Mouse (Mus musculus): ENCODE measurements around the gene Gm49369.

The Gm49369 gene

DNA sequence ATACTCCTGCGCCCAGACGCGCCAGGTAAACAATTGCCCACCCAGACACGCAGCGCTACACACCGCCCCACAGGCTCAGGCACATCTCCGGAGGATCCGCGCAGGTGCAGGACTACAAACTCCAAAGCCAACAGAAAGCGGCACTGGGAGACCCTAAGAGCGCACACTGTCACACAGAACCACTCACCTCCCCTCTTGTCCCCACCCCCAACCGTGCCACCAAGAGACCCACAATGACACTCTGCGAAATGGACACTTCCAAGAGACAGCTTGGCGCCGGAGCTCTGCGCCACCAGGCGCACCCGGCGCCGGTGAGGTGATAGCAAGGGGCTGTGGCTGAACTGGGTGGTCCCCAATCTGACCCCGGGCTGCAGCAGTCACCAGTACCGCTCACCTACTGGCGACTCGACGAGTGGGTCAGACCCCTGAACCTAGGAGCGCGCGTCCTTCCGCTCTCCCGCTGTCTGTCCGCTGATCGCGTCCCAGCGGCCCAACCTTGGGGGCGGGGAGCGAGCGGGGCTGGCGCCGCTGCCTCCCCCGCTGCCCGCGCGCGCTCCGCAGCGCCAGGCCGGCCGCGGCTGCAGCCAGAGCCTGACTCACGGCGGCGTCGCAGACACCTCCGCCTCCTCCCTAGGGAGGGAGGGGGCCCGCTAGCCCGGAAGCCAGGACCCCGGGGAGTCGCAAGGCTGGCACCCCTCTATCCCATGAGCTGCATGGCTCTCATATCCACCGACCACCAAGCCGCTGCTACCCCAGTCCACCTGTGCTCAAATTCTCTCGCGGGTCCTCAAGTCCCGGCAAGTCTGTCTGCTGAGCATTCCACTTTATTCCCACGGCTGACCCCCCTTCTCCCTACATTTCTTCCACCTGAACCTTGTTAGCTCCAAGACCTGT lies 10.5 kb downstream of the Gm49369 start:
- in situ Hi-C loops (cut with MboI, MseI), result no loop called here

DNA sequence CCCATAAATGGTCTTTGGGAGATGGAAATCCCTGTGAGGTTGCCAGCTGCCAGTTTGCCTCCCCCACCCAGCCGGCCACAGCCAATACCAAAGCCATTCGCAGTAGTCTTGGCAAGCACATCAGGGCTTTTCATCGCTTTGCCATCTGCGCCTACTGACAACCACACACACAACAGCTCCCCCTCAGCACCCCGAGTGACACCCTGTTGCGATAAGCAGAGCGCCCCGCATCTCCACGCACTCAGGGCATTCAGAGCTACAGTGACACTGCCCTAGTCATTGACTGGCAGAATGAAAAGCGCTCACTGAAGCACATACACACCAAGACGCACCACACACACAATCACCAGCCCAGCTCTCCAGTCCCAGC lies 11.1 kb downstream of the Gm49369 start:
- in situ Hi-C loops (cut with MboI, MseI), result no loop called here

DNA sequence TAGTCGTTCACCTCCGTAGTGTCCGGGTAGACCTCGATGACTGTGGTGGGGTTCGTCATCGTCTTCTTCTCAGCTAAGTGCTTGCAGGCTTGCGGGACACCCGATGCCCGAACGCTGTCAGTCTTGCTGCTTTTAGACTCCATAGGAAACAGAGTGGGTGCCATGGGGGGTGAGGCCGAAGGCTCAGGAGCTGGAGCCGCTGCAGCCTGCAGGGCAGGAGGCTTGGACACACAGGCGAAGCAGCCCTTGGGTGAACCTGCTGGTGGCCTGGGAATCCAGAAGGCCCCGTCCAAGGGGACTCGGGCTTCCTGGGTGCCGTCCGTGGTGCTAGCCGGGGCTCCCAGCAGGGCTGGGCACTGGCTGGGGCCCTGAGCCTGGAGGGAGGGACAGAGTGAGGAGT lies 11.5 kb downstream of the Gm49369 start:
- in situ Hi-C loops (cut with MboI, MseI), result no loop called here

DNA sequence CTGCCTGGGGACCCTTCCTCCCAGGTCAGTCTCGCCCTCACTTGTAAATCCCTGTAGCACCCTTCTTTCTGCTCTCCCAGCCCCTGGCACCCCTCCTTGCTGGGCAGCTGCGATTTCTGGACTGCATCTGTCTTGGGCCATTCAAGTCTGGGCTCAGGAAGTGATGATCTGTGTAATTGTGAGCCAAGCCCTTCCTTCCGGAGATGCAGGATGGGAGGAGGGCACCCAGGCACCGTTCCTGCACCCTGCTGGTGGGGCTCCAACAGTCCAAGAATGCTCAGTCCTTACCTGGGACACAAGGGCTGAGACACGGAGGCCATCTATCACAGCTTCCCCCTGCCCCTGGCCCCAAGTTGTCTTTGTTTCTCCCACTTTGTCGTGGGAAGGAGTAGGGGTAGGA lies 12.6 kb downstream of the Gm49369 start:
- in situ Hi-C loops (cut with MboI, MseI), result no loop called here

DNA sequence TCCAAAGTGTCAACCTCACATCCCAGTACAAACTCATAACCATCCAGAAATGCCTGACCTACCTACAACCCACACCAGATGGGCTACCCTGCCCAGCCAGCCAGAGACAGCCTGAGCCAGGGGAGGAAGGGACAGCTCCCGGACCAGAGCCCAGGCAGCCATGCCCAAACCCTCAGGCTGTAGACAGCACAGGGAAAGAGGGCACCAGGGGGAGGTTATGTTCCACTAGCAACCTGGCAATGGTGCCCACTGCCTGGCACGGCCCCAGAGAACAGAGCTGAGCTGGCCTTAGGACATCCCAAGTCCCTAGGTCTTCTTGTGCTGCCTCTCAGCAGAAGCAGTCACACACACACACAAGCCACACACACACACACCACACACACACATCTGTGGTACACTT lies 13.6 kb downstream of the Gm49369 start:
- in situ Hi-C loops (cut with MboI, MseI), result no loop called here

DNA sequence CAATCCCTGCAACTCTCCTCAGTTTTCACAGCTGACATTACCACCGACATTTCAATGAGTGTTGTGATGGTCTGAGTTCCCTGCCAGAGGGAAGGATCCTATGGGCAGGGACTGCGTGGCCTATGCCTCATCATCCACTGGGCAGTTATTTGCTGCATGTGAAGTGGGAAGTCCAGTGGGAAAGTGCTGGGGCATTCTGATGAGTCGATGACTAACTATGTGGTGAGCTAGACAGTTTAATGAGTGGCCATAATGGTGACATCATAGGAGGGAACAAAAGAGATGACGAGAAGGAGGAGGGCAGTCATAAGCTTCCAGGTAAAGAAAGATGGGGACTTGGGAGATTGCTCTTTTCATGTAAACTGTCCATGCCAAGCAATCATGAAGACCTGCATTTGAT lies 19.4 kb downstream of the Gm49369 start:
- in situ Hi-C loops (cut with MboI, MseI), result no loop called here

DNA sequence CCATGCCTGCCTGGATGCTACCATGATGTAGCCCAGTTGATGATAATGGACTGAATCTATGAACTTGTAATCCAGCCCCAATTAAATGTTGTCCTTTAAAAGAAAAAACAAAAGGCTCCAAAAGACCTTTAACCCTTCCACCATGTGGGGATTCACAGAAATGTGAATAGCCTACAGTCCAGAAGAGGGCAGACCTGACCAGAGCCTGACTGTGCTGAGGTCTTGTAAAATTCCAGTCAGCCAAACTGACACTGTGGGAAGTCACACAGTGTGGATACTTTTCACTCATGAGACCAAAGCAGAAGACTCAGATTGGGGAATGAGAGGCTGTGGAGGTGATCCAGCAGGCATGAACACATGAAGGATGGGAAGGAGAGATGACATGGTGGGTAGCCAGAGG lies 21.7 kb downstream of the Gm49369 start:
- in situ Hi-C loops (cut with MboI, MseI), result no loop called here

DNA sequence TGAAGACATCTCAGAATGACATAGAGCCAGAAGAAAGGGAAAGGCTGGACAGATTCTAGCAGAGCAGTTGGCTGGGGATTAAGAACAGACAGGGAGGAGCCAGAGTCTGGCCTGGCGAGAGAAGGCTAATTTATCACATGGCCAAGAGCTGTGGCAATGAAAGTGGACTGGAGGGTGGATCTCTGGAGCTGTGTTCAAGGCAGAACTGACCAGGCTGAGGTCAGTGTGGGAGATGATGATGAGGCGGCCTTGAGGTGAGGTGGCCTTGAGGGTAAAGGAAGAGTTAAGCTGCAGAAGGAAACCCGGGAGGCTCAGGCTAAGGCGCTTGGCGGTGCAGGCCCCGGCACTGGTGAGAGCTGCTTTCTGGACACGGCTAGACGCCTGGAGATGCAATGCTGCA lies 23.3 kb downstream of the Gm49369 start:
- in situ Hi-C loops (cut with MboI, MseI), result no loop called here

DNA sequence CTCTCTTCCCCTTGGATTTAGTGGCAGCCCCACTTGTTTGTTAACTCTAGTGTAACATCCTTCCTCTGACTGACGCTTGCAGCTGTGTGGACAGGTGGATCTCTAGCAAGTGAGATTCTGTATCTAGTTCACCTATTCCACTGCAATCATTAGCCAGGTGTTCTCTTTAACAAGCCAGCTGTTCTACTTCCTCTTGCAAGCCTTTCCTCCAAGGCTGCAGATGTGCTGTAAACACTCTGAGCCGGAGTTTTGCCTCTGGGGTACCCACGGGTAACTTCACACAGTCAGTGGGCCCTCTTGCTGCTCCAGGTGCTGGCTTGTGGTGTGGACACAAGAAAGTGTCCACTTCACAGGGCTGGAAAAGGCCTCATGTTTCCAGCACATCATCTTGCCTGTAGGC lies 24.9 kb downstream of the Gm49369 start:
- in situ Hi-C loops (cut with MboI, MseI), result no loop called here

DNA sequence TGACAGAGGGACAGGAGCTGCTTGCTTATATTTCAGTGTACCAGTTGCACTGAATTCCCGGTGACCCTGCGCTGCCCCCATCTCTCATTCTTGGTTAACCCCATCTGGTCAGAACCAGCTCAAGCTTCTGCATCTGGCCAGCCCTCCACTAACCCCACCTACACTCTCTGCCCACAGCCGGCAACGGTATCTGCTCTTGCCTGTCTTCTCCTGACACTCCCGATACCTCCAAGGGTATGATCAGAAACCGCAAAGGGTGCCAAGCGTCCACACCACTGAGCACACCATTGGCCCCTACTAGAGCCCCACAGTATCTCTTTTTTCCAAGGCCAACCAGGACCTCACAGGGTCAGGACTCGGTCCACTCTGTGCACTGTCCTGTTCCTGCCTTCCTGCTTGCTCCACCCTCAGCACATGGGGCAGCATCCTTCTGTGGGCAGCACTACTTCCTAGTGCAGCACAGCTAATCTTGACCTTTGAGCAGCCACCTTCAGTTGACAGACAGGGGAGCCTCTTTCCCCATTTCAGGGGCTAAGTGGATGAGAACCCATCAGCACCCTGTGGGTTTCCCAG lies 27.7 kb downstream of the Gm49369 start:
- in situ Hi-C loops (cut with MboI, MseI), result no loop called here

DNA sequence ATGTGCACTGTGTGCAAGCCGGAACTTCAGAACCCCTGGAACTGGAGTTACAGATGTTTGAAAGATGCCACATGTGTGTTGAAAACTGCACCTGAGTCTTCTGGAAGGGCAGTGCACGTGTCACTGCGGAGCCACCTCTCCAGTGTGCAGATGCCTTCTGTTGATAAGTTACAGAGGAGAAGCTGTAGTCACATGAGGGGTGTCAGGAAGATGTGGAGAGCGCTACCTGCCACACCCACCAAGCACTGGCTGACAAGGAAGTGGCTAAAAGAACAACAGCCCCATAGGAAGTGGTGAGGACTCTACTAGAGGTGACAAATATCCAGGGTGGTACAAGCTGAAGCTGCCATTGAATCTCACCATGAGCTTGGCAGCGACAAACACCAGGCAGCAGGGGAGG lies 28.6 kb downstream of the Gm49369 start:
- in situ Hi-C loops (cut with MboI, MseI), result no loop called here

DNA sequence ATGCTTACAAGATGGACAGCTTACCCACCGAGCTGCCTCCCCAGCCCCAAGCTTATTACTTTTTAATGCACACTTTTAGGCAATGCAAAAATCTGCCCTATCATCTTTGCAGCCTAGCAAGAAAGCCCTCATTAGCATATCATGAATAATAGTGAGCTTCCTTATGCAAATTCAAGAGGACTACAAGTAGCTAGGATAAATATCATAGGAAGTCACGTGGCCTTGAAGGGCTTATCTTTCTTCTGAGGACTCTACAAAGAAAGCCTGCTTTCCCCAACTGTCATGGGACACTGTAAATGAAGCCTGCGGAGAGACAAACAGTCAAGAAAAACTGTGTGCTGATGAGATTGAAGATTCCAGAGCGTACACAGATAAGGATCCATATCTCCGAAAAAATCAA lies 30.9 kb downstream of the Gm49369 start:
- in situ Hi-C loops (cut with MboI, MseI), result no loop called here

DNA sequence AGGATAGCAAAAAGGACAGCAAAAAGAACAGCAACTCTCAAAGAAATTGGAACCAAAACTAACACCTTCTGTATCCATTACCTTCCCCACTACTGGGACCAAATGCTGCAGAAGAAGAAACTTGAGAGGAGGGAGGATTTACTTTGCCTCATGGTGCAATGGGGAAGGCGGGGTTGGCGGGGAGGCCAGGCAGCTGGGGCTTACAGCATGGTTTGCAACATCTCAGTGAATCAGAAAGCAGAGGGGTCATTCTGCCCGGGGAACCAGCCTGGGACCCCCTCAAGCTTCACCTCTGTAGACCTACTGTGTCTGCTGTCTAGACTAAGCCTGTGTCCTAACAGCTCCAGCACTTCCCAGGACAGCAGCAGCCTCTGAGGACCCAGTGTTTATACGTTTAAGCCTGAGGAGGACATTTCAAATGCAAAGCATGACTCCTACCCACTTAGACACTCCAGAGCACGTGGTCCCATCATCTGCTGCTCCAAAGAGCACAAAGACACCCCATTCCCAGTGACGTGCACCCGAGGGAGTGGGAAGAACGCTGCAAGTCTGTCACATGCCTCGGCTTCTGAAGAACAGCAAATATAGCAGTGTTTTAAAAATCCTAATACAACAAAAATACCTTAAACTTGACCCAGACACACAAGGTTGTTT lies 33.0 kb downstream of the Gm49369 start:
- in situ Hi-C loops (cut with MboI, MseI), result no loop called here

DNA sequence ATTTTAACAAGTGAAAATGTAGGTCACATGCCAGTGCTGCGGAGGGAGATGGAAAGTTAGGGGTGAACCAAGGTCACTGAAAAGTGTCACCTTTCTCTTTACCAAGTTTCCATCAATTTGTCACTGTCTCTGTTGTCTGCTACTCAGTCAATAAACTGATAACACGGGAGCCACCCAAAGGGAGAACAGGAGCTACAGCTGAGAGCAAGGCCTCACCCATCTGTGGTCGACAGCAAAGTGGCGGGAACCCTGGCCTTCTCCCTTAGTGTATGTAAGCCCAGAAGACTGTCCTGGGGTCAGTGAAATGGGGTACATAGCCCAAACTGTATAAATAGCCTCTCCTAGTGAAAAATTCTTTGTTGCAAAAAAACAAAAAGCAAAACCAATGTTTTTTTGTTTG lies 34.9 kb downstream of the Gm49369 start:
- in situ Hi-C loops (cut with MboI, MseI), result no loop called here

DNA sequence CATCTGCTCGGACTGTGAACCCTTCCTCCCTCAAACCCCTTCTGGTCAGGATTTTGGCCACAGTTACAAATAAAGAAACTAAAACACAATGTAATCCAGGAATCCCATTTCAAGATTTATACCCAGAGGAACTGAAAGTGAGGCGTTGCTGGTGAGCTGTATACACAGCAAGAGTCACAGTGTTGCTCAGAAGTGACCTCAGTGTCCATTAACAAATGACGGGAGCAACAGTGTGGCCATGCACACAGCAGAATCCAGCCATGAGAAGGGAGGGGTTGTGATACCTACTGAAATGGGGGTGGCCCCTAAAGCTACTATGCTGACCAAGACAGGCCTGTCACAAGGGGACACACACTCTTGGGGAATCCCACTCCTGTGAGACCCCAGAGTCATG lies 40.2 kb downstream of the Gm49369 start:
- in situ Hi-C loops (cut with MboI, MseI), result no loop called here

DNA sequence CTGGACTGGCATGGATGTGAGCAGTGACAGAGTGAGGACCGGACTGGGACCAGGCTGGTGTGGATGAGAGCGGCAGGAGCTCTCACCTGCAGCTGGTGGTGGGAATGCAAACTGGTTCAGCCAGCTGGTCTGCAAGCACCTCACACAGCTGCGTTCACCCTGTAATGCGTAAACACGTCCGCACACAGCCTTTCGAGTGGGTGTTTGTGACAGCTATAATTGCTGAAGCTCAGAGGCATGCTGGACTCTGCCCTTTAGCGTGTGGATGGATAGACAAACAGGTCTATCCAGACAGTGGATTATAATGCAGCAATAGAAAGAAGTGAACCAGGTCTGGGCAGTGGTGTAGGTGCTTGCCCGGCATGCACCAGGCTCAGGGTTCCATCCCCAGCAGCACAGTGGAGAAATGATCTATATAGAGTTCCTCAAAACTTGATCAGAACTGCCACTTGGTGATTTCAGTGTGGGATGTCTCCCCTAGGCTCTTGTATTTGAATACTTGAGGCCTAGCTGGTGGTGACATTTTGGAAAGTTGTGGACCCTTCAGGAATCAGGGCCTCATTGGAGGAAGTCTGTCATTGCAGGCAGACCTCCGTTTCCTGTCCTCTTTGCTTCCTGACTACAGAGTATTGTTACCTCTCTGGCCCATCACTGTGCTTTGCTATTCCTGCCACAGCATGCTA lies 40.8 kb downstream of the Gm49369 start:
- in situ Hi-C loops (cut with MboI, MseI), result no loop called here

DNA sequence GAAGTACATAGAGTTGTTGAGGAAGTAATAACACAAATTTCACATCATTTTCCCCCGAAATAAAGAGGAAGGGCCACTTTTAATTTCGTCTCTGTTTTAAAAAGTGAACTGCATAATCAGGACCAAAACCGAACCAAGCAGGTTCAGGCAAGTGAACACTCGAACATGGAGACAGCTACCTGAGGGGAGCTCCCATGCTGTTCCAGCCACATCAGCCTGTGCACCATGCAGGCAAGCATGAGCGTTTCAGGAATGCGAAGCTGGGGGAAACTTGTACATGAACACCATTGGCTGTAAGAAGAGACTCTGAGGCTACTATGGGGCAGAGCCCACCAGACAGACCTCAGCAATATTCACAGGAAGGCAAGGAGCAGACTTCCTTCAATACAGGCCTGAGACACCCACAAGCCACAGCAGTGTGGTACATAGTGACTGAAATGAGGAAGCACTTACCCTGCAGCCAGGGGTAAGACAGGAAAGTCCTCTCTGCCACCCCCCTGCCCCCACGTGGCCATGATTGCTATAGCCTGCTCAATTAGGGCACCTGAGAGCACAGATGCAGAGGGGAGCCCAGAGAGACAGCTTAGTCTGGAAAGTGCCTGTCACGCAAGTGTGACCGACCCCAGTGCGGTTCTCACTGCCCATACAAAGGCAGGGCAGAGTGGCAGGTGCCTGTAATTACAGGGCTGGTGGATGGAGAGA lies 42.0 kb downstream of the Gm49369 start:
- in situ Hi-C loops (cut with MboI, MseI), result no loop called here

DNA sequence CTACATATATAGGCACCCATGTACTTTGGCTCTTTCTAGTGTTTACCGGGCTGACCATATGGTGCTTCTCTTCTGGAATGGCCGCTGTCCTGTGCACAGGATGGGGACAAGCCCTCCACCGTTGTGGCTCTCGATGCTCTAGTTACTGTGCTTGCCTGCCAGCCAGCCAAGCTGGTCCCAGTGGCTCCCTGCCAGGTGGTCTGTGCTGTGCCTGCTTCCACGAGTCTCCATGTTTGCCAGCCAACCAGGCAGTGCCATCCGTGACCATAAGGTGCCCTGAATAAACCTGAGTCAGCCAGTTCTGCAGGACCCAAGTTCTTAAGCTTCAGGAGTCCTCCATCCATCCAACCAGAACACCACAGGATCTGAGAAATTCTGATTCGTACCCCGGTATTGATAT lies 47.3 kb downstream of the Gm49369 start:
- in situ Hi-C loops (cut with MboI, MseI), result loop anchor here (5.0 to 10.0 kb wide), 2 partner anchors 102 to 250 kb away; no protein-coding TSS in a partner anchor

DNA sequence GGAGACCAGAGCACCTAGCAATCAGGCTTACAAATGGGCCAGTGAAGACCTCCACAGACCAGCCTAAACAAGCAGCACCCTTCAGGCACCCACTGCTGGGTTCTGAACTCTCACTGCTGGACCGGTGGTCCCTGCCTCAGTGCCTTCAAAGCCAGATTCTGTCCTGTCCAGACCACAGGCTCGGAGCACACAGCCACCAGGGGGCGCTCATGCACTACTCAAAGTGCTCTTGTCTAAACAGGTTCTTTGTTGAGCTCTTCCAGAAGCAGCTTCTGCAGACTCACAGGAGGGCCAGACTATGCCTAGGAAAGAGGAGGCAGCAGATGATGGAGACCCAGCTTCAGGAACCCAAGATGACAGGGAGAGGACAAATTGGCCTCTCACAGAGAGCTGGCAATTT lies 48.2 kb downstream of the Gm49369 start:
- in situ Hi-C loops (cut with MboI, MseI), result loop anchor here (5.0 to 10.0 kb wide), 2 partner anchors 251 to 343 kb away; no protein-coding TSS in a partner anchor

DNA sequence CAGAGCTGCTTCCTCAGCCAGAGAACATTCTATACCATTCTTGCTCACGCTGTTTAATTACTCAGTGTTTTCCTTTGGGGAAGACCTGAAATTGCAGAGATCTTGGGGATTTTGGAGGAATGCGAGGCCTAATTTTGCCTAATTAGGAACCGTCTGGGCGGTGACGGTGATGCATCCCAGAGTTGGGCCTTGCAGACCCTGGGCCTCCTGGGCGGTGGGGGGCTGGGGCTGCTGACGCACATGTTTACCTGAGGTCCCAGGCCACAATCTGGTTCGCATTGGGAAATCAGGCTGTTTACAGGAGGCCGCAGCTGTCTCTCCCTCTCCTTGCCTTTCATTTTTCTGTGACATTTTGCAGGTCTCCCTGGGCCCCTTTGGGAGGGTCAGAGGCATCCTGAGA lies 49.7 kb downstream of the Gm49369 start:
- in situ Hi-C loops (cut with MboI, MseI), result loop anchor here (5.0 to 10.0 kb wide), 2 partner anchors 252 to 345 kb away; no protein-coding TSS in a partner anchor

DNA sequence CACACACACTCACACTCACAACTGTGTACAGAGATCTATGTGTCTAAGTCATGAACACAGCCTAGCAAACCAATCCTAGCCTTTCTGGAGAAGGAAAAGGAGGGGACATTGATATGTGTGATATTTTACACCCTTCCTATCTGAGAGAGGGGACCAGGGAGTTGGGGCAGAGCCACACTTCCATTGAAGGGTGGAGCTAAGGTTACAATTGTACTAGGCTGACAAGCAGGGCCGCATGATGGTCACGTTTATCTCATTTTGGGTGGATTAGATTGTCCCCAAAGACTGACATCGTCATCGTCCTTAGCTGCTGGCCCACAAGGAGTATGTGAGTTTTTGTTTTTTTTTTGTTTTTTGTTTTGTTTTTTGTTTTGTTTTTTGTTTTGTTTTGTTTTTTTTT lies 51.2 kb downstream of the Gm49369 start:
- in situ Hi-C loops (cut with MboI, MseI), result loop anchor here (5.0 to 10.0 kb wide), 2 partner anchors 254 to 346 kb away; no protein-coding TSS in a partner anchor
